Mouse (Mus musculus) intestine, embryonic 14.5 days (tissue): ENCODE results near the gene Zdhhc7. TPM values are rescaled to one million over a fixed set of nuclear protein-coding genes. Genes with fewer than 3 reads are reported as not detected.

ENCODE experiments used
- ATAC-seq: fragments of 200-750 bp; cut with Nextera tagmentation; replicated peaks from 2 replicates; pipeline ENCODE4 v1.8.0; 2017; ENCODE audit warnings: low read depth, moderate number of reproducible peaks, moderate TSS enrichment, moderate library complexity; ENCODE audit not compliant: low FRiP score, low TSS enrichment
- DNase-seq: peaks from one replicate; pipeline ENCODE4 v3.0.0-alpha.2; 2018; ENCODE audit warnings: low spot score
- H3K27ac ChIP-seq: fragments of 300-500 bp; sonication (generic); 2 replicates; pipeline ENCODE4 v1.5.1; 2014; ENCODE audit warnings: low read depth, mild to moderate bottlenecking, control low read depth
- H3K27me3 ChIP-seq: fragments of 300-500 bp; sonication (generic); replicated peaks from 2 replicates; pipeline ENCODE4 v1.6.1; 2014; ENCODE audit warnings: low read length, control low read depth; ENCODE audit not compliant: control insufficient read depth, insufficient read depth
- H3K36me3 ChIP-seq: fragments of 300-500 bp; sonication (generic); 2 replicates; pipeline ENCODE4 v1.6.1; 2014; ENCODE audit warnings: low read length, control low read depth; ENCODE audit not compliant: control insufficient read depth, insufficient read depth
- H3K4me1 ChIP-seq: fragments of 300-500 bp; sonication (generic); replicated peaks from 2 replicates; pipeline ENCODE4 v1.6.1; 2014; ENCODE audit warnings: low read length, control low read depth, mixed read lengths; ENCODE audit not compliant: control insufficient read depth, insufficient read depth
- H3K4me2 ChIP-seq: fragments of 300-500 bp; sonication (generic); 2 replicates; pipeline ENCODE4 v1.6.1; 2014; ENCODE audit warnings: low read length
- H3K4me3 ChIP-seq: fragments of 300-500 bp; sonication (generic); 2 replicates; pipeline ENCODE4 v1.5.1; 2014; ENCODE audit warnings: low read depth, low read length, control low read depth, mixed read lengths
- H3K9ac ChIP-seq: fragments of 300-500 bp; sonication (generic); 2 replicates; pipeline ENCODE4 v1.6.1; 2014; ENCODE audit warnings: mild to moderate bottlenecking, low read length
- H3K9me3 ChIP-seq: fragments of 300-500 bp; sonication (generic); 2 replicates; pipeline ENCODE4 v1.6.1; 2016; ENCODE audit warnings: low read length, control low read depth; ENCODE audit not compliant: control insufficient read depth
- WGBS: fragments of 180-500 bp; shearing (Covaris S2); extraction: QIAGEN DNeasy Blood & Tissue Kit; methylation state at CpG from one replicate; pipeline ENCODE4 v1.1.7; 2014; 5-methylcytosine and 5-hydroxymethylcytosine counted together
- polyA plus RNA-seq: library from polyadenylated mRNA; unstranded; fragments of >200 nt; fragmentation: Nextera tagmentation; extraction: Ambion mirVana; gene quantifications from 2 replicates; pipeline ENCODE4 v1.2.1, GENCODE M21; 2014

Gene Zdhhc7
- polyA plus RNA-seq, 1 experiment from 2014 or later = 30.6 TPM

DNA sequence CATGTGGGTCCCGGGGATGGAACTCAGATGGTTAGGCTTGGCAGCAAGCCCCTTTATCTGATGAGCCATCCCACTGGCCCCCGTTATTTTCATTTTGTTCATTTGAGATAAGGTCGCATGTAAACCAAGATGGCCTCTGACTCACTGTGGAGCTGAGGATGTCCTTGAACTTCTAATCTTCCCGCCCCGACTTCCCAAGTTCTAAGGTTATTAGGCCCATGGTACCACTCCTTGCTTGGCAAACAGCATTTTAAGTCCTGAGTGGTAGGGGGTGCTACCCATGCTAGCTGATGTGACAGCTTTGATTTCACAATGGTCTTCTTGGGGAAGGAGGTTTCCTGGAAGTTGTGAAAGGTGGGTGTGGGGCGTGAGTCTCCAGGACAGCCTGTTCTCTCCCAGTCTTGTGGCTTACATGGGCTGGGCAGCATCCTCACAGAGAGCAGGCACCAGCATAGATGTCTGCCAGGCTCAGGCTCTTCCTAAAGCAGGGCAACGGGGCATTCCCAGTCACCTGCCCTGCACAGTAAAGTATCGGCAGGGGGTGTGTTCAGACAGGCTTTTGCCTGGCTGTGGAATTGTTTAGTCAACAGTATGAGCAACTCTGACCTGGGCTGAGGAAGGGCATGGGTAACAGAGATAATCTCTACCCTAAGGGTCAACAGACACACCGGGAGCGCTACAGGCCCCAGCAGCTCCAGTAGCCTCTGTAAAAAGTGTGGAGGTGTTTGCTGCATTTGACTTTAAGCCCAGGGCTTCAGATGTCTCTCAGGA lies 58.6 kb downstream of the Zdhhc7 start:
- DNase-seq (no peak), ATAC-seq (no peak)
- Histone ChIP-seq H3K9me3 (no peaks in the 10 kb centered on the region), H3K9ac (no peak overlapping the region), H3K4me3 (no peak overlapping the region), H3K4me1 (peaks cover 4% of the 10 kb centered on the region; the same call in 1 of the 2 replicates), H3K4me2 (no peak overlapping the region), H3K36me3 (peaks cover 12% of the 10 kb centered on the region; the same call in 1 of the 2 replicates), H3K27ac (no peak overlapping the region), H3K27me3 (no peaks in the 10 kb centered on the region)
- 64% methylated on average over 10 of the region's 10 CpGs for WGBS

DNA sequence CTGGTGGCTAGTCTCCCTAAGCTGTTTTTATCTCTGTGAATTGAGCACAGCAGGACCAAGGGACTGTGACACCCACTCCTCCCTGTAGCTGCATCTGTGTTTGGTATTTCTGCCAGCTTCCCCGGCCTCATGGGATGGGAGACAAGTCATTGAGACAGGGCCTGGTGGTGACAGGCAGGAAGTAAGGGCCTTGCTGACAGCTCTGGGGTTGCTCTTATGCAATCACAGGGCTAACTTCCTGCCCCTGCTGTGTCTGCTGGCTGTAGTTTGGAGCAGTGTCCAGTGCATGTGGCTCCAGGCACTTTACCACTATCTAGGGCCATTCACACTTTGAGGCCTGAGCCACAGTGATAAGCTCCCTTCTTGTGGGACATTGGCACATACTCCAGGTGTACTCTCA lies 60.4 kb downstream of the Zdhhc7 start:
- no peak overlapping the region for H3K27ac ChIP-seq
- H3K4me2 ChIP-seq = no peak overlapping the region
- no peak overlapping the region for H3K4me3 ChIP-seq
- peaks cover 12% of the 10 kb centered on the region; the same call in 1 of the 2 replicates for H3K36me3 ChIP-seq
- ATAC-seq (no peak), DNase-seq (no peak)
- H3K27me3 ChIP-seq = no peaks in the 10 kb centered on the region
- H3K9me3 ChIP-seq = no peaks in the 10 kb centered on the region
- H3K9ac ChIP-seq = no peak overlapping the region
- H3K4me1 ChIP-seq = no peaks in the 10 kb centered on the region; the same call in 1 of the 2 replicates
- WGBS = 69% methylated on average over 1 of the region's 1 CpGs

DNA sequence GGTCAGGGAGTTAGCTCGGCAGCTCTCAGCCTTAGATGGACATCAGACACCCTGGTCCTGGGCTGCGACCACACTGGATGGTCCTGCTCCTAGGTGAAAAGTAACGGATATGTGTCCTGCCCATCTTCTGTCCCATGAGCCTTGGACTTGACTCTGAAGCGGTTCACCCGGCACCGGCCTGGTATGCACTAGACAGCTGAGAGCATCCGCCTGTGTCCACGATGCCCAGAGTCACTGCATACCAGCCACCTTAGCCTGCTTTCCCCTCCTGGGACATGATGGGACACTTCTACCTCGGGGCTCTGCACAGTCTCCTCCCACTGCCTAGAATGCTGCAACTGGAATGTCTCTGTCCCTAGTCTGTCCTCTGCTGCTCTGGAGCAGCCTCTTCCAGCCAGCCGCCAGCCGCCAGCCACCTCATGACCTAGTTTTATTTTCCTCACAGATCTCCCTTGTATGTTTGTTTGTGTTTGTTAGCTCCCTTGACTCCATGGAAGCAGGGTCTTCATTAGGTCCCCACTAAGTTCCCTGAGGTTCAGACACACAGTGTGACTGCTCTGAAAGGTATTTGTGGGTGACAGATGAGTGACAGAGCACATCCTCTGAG lies 61.9 kb downstream of the Zdhhc7 start:
- ATAC-seq (no peak), DNase-seq (no peak)
- no peak overlapping the region for H3K4me2 ChIP-seq

GRCm38 (mm10) chr8:120038741-120039140 lies 62.5 kb downstream of the Zdhhc7 start:
- no peaks in the 10 kb centered on the region for H3K9me3 ChIP-seq
- no peak overlapping the region for H3K9ac ChIP-seq
- WGBS = 92% methylated on average over 12 of the region's 12 CpGs
- H3K4me3 ChIP-seq = no peak overlapping the region
- no peak for DNase-seq
- H3K4me1 ChIP-seq = no peaks in the 10 kb centered on the region; the same call in 1 of the 2 replicates
- no peak overlapping the region for H3K4me2 ChIP-seq
- no peak for ATAC-seq
- H3K36me3 ChIP-seq = peaks cover 12% of the 10 kb centered on the region; the same call in 1 of the 2 replicates
- H3K27ac ChIP-seq = no peak overlapping the region
- H3K27me3 ChIP-seq = no peaks in the 10 kb centered on the region

More for the DNA sequence above, 61.9 kb downstream of the Zdhhc7 start:
- H3K27ac ChIP-seq = no peak overlapping the region
- no peaks in the 10 kb centered on the region; the same call in 1 of the 2 replicates for H3K4me1 ChIP-seq
- no peaks in the 10 kb centered on the region for H3K9me3 ChIP-seq
- H3K36me3 ChIP-seq = peaks cover 12% of the 10 kb centered on the region; the same call in 1 of the 2 replicates
- no peaks in the 10 kb centered on the region for H3K27me3 ChIP-seq
- WGBS = 74% methylated on average over 11 of the region's 11 CpGs
- H3K4me3 ChIP-seq = no peak overlapping the region
- H3K9ac ChIP-seq = no peak overlapping the region

DNA sequence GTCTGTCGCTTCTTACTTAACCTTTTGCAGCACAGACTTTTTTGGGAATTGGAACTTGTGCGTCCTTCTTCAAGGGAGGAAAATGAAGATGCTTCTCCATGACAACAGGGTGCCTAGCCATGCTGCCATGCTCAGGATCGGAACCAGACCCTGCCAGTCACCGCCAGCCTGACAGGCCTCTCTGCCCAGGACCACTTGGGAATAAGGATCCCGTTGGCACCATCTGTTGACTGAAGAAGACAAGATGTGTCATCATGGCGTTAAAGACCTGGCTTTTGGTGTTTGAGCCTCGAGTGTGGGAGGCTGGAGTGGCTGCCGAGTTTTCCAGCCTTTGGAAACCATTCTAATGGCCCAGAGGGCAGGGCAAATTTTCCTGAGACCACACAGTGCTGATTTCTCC lies 63.7 kb downstream of the Zdhhc7 start:
- no peak for ATAC-seq
- no peak overlapping the region for H3K4me2 ChIP-seq
- H3K4me3 ChIP-seq = no peak overlapping the region
- WGBS = 82% methylated on average over 8 of the region's 8 CpGs
- H3K9me3 ChIP-seq = no peaks in the 10 kb centered on the region
- peaks cover 12% of the 10 kb centered on the region; the same call in 1 of the 2 replicates for H3K36me3 ChIP-seq
- no peaks in the 10 kb centered on the region for H3K27me3 ChIP-seq
- no peaks in the 10 kb centered on the region; the same call in 1 of the 2 replicates for H3K4me1 ChIP-seq
- H3K9ac ChIP-seq = no peak overlapping the region
- DNase-seq = no peak
- no peak overlapping the region for H3K27ac ChIP-seq

DNA sequence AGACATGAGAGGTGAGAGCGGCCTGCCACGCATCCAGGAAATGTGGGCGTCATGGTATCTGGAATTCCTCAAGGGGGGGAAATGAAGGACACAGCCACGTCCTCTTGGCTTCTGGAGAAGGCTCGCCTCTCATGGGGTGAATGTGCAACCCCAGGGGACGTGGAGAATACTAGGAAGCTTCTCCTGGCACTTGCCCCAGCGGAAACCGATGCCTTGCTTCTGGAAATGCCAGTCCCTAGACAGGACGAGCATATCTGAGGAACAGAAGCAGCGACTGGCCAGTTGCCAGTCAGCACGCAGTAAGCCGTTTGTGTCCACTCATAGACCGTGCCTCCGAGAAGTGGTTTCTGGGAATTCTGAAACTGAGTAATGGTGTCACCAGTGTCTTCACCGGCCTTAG lies 64.1 kb downstream of the Zdhhc7 start:
- DNase-seq (no peak), ATAC-seq (no peak)
- Histone ChIP-seq H3K9ac (no peak overlapping the region), H3K27ac (no peak overlapping the region), H3K4me1 (no peaks in the 10 kb centered on the region; the same call in 1 of the 2 replicates), H3K9me3 (no peaks in the 10 kb centered on the region), H3K27me3 (no peaks in the 10 kb centered on the region), H3K36me3 (peaks cover 12% of the 10 kb centered on the region; the same call in 1 of the 2 replicates), H3K4me3 (no peak overlapping the region), H3K4me2 (no peak overlapping the region)
- 57% methylated on average over 15 of the region's 15 CpGs for WGBS

- WGBS = 76% methylated on average over 4 of the region's 4 CpGs
Measured at GRCm38 (mm10) chr8:120036578-120036977, 64.7 kb downstream of the Zdhhc7 start.

DNA sequence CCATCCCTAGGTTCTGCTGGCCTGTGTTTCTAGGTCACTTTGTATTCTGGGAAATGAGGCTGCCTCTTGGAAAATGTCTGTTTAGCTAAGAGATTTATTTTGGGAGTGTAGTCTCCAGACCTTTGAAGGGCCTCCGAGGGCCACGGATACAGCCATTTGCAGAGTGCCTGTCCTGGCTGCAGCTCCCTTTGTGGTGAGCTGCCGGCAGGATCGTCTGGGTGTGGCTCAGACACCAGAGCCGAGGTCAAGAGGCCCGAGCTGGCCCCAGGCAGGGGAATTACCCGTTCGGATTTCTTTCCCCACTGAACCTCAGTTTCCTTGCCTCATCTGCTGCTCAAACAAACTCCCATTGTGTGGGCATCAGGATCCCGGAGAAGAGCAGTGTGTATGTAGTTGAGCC lies 65.2 kb downstream of the Zdhhc7 start:
- Histone ChIP-seq H3K9ac (no peak overlapping the region), H3K36me3 (peaks cover 11% of the 10 kb centered on the region), H3K4me2 (no peak overlapping the region), H3K4me3 (no peak overlapping the region), H3K27me3 (no peaks in the 10 kb centered on the region), H3K9me3 (no peaks in the 10 kb centered on the region), H3K4me1 (no peaks in the 10 kb centered on the region; the same call in 1 of the 2 replicates), H3K27ac (no peak overlapping the region)
- WGBS = 10% methylated on average over 9 of the region's 9 CpGs
- ATAC-seq (no peak), DNase-seq (peak; percentile 60)

More at GRCm38 (mm10) chr8:120036578-120036977, 64.7 kb downstream of the Zdhhc7 start:
- Histone ChIP-seq H3K4me3 (no peak overlapping the region), H3K27ac (no peak overlapping the region), H3K27me3 (no peaks in the 10 kb centered on the region), H3K4me1 (no peaks in the 10 kb centered on the region; the same call in 1 of the 2 replicates), H3K9me3 (no peaks in the 10 kb centered on the region), H3K4me2 (no peak overlapping the region), H3K36me3 (peaks cover 14% of the 10 kb centered on the region), H3K9ac (no peak overlapping the region)
- ATAC-seq (no peak), DNase-seq (no peak)
